Mouse (Mus musculus): ENCODE results near the gene Ambn.
"Not testable (repeated sequence)": the region's sequence is repeated elsewhere in the genome, so short reads cannot be mapped to it uniquely, and the experiment has no call there.

The Ambn gene

GRCm38 (mm10) chr5:88455691-88456090 is at the start of gene Ambn:
Gene Ambn (plus strand): TSS chr5:88455991.
- no peak for DNase-seq

- no peak for DNase-seq
These were observed 35.3 kb upstream of the Ambn start for GRCm38 (mm10) chr5:88420319-88421065.

GRCm38 (mm10) chr5:88424892-88425291 is 30.9 kb upstream of the Ambn start:
- not testable (repeated sequence) for DNase-seq

GRCm38 (mm10) chr5:88426753-88427152 is 29.0 kb upstream of the Ambn start:
- no peak for DNase-seq

GRCm38 (mm10) chr5:88467471-88467870 is 11.7 kb downstream of the Ambn start:
- DNase-seq, result no peak

GRCm38 (mm10) chr5:88468807-88469704 is 13.3 kb downstream of the Ambn start:
- DNase-seq, result no peak

- no peak for DNase-seq
These were observed 31.9 kb downstream of the Ambn start, which contains the start of gene Enam for GRCm38 (mm10) chr5:88487675-88488074. Gene Enam (plus strand): TSS chr5:88487975.

GRCm38 (mm10) chr5:88489004-88489403 is 33.2 kb downstream of the Ambn start:
- DNase-seq, result no peak

- DNase-seq, result no peak
These were observed 35.3 kb downstream of the Ambn start for GRCm38 (mm10) chr5:88491111-88491510.

GRCm38 (mm10) chr5:88499781-88500180 is 44.0 kb downstream of the Ambn start:
- no peak for DNase-seq

GRCm38 (mm10) chr5:88508555-88508954 is 52.8 kb downstream of the Ambn start:
- no peak for DNase-seq

GRCm38 (mm10) chr5:88508990-88509389 is 53.2 kb downstream of the Ambn start:
- DNase-seq, result no peak

Data from kidney, adult 8-10 months (tissue).